Mouse (Mus musculus) midbrain, embryonic 12.5 days (tissue): ENCODE data around the gene Ush1g. TPM values are rescaled to one million over a fixed set of nuclear protein-coding genes. Genes with fewer than 3 reads are reported as not detected.

Source experiments
- ATAC-seq: fragments of 200-750 bp; cut with Nextera tagmentation; 2 replicates; pipeline ENCODE4 v1.8.0; 2017; ENCODE audit warnings: low read depth, moderate TSS enrichment, moderate library complexity; ENCODE audit not compliant: low FRiP score
- H3K27ac ChIP-seq: fragments of 300-500 bp; sonication (generic); replicated peaks from 2 replicates; pipeline ENCODE4 v1.5.1; 2016; ENCODE audit warnings: mild to moderate bottlenecking
- H3K27me3 ChIP-seq: fragments of 300-500 bp; sonication (generic); 2 replicates; pipeline ENCODE4 v1.6.1; 2016; ENCODE audit warnings: mild to moderate bottlenecking
- H3K36me3 ChIP-seq: fragments of 300-500 bp; sonication (generic); 2 replicates; pipeline ENCODE4 v1.6.1; 2016
- H3K4me1 ChIP-seq: fragments of 300-500 bp; sonication (generic); 2 replicates; pipeline ENCODE4 v1.6.1; 2016
- H3K4me2 ChIP-seq: fragments of 300-500 bp; sonication (generic); replicated peaks from 2 replicates; pipeline ENCODE4 v1.6.1; 2016; ENCODE audit warnings: mild to moderate bottlenecking, moderate library complexity
- H3K4me3 ChIP-seq: fragments of 300-500 bp; sonication (generic); 2 replicates; pipeline ENCODE4 v1.5.1; 2016; ENCODE audit warnings: mild to moderate bottlenecking
- H3K9ac ChIP-seq: fragments of 300-500 bp; sonication (generic); replicated peaks from 2 replicates; pipeline ENCODE4 v1.6.1; 2016; ENCODE audit warnings: mild to moderate bottlenecking, moderate library complexity
- H3K9me3 ChIP-seq: fragments of 300-500 bp; sonication (generic); 2 replicates; pipeline ENCODE4 v1.6.1; 2016; ENCODE audit warnings: mild to moderate bottlenecking
- WGBS: fragments of 180-500 bp; shearing (Covaris S2); methylation state at CpG from one replicate; pipeline ENCODE4 v1.1.7; 2016; 5-methylcytosine and 5-hydroxymethylcytosine counted together
- polyA plus RNA-seq: library from polyadenylated mRNA; unstranded; fragments of >200 nt; fragmentation: Nextera tagmentation; extraction: Ambion mirVana; gene quantifications from 2 replicates; pipeline ENCODE4 v1.2.1, GENCODE M21; 2016

The Ush1g gene
- polyA plus RNA-seq, 1 experiment from 2014 or later = 0.05 TPM

DNA sequence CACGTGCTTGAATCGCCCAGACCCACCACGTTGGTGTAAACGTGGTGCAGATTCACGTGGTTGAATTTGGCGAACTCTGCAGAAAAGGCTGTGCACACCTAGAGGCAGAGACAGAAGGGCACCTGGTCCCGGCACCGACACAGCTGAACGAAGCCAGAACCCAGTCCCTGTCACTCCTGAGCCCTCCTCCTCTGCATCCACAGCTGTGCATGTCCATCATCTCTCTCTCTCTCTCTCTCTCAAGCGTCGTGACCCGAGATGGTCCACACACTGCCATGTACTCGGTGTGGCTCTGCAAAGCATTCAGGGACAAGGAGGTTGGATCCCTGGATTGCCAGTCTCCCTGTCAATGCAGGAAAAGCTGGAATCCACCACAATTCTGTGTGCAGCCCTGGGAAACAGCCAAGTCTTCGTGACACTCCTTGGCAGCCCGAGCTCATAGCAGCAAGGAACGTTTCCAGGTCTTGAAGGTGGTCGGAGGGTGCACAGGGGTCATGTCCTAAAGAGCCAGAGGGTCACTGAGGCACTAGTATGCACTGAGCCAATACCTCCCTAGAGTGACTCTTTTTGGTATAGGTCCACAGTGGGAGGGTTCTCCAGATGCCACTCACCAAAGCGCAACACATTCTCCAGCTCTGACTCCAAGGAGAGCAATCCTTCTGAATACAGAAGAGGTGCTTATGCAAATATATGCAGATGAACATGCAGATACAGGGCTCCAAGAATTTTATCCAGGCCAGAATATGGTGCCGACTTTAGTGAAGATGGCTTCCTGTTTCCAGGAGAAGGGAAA lies 35.4 kb downstream of the Ush1g start:
- Histone ChIP-seq H3K4me2 (no peak overlapping the region), H3K9me3 (no peaks in the 10 kb centered on the region), H3K9ac (no peak overlapping the region), H3K27me3 (no peaks in the 10 kb centered on the region), H3K36me3 (no peaks in the 10 kb centered on the region), H3K27ac (no peak overlapping the region), H3K4me1 (peaks cover 4% of the 10 kb centered on the region; the same call in 1 of the 2 replicates), H3K4me3 (no peak overlapping the region)
- WGBS = 83% methylated on average over 19 of the region's 19 CpGs
- no peak for ATAC-seq

DNA sequence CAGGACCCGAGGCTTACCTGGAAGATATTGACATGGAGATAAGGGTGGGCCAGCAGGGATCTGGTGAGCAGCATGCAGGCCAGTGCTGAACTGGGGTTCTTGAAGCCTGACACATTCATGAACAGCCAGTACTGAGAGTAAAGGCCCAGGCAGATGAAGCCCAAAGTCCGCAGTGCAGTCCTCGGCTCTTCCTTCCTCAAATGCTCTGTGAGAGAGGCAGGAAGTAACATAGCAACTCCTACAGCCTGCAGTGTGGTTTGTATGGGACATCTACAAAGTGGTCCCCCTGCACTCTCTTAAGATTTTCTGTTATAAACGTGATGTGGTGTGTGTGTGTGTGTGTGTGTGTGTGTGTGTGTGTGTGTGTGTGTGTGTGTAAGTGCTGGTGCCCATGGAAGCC lies 36.6 kb downstream of the Ush1g start:
- Histone ChIP-seq H3K4me1 (peaks cover 4% of the 10 kb centered on the region; the same call in 1 of the 2 replicates), H3K4me3 (no peak overlapping the region), H3K27me3 (no peaks in the 10 kb centered on the region), H3K36me3 (no peaks in the 10 kb centered on the region), H3K4me2 (no peak overlapping the region), H3K9ac (no peak overlapping the region), H3K27ac (no peak overlapping the region), H3K9me3 (no peaks in the 10 kb centered on the region)
- ATAC-seq = no peak
- 67% methylated on average over 4 of the region's 4 CpGs for WGBS

DNA sequence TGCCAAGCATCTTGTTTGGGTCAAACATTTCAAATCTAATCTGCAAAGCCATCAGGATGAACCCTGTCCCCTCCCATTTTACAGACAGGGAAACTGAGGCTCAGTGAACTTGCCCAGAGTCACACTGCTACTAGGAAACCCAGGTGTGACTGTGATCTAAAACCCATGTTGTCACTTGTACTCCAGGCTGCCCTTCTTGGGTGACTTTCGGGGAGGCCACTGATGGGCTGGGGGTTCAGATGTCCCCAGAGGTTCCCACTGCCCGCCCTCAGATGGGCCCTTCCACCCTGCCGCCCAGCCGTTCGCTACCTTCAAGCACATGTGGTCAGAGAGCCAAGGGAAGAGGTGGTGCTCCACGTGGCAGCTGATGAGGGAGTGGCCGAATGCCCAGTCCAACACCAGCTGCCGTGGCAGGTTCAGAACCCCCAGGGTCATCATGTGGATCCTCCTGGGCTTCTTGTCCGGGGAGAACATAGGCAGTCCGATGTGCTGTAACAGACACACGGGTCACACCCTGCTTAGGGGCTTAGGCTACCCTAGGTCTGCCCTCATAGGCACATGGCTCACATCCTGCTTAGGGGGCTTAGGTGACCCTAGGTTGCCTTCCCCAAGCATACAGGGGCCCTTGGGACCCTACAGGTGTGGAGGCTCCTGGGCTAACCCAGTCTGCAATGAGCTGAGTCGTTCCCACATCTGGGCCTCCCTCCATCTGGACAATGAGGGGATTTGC lies 37.8 kb downstream of the Ush1g start:
- Histone ChIP-seq H3K27ac (no peak overlapping the region), H3K36me3 (no peaks in the 10 kb centered on the region), H3K4me3 (no peak overlapping the region), H3K9ac (no peak overlapping the region), H3K9me3 (no peaks in the 10 kb centered on the region), H3K4me2 (no peak overlapping the region), H3K27me3 (no peaks in the 10 kb centered on the region), H3K4me1 (peaks cover 4% of the 10 kb centered on the region; the same call in 1 of the 2 replicates)
- 87% methylated on average over 12 of the region's 12 CpGs for WGBS
- ATAC-seq = no peak

DNA sequence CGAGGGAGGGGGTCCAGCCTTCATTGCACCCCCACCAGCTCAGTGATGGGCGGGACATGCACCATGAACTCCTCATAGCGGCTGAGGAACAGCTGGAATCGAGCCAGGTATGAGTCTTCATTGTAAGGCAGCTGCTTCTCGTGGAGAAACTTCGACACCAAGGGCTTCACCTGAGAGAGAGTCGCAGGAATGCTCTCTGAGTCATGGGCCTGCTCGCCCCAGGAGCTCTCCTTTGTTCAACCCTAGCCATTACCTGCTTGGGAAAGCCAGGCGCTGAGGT lies 38.4 kb downstream of the Ush1g start:
- no peak for ATAC-seq
- no peak overlapping the region for H3K4me3 ChIP-seq
- no peaks in the 10 kb centered on the region for H3K9me3 ChIP-seq
- H3K27ac ChIP-seq = no peak overlapping the region
- WGBS = 79% methylated on average over 9 of the region's 9 CpGs
- peaks cover 4% of the 10 kb centered on the region; the same call in 1 of the 2 replicates for H3K4me1 ChIP-seq
- no peaks in the 10 kb centered on the region for H3K36me3 ChIP-seq
- no peak overlapping the region for H3K9ac ChIP-seq
- H3K27me3 ChIP-seq = no peaks in the 10 kb centered on the region
- no peak overlapping the region for H3K4me2 ChIP-seq

DNA sequence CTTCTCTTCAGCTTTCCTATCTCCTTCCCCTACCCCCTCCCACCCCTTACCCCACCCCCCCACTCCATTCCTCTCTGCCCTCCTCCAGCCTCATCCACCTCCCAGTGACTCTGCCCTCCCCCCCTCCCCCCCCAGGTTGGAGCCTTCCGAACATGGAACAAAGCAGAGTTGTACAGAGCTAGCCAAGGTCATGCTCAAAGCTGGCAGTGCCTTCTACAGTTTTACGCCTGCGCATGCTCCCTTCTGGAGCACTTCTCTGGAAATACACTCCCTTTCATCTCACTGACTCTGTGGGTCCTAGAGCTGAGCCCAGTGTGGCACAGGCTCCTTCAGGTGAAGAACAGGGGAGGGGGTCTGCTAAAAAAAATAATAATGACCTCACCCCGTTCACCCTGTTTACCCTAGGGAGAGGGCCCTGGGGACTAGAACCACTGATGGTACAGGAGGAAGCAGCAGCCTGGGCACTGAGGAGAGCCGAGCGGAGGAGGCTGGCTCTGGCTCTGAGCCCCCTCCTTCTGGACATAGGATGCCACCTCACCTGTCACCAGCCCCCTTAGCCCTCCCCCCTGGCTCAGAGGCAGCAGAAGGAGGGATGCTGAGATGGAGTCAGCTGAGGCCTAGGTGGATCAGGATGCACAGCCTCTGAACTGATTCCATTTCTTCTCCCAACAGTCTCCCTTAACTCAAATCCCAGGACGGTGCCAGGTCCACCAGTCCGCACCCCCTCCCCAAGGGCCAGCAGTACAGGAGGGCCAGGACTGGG lies 38.9 kb downstream of the Ush1g start:
- Histone ChIP-seq H3K4me2 (no peak overlapping the region), H3K4me3 (no peak overlapping the region), H3K27me3 (no peaks in the 10 kb centered on the region), H3K27ac (no peak overlapping the region), H3K36me3 (no peaks in the 10 kb centered on the region), H3K9ac (no peak overlapping the region), H3K9me3 (no peaks in the 10 kb centered on the region), H3K4me1 (peaks cover 7% of the 10 kb centered on the region)
- ATAC-seq = no peak
- 78% methylated on average over 8 of the region's 8 CpGs for WGBS

DNA sequence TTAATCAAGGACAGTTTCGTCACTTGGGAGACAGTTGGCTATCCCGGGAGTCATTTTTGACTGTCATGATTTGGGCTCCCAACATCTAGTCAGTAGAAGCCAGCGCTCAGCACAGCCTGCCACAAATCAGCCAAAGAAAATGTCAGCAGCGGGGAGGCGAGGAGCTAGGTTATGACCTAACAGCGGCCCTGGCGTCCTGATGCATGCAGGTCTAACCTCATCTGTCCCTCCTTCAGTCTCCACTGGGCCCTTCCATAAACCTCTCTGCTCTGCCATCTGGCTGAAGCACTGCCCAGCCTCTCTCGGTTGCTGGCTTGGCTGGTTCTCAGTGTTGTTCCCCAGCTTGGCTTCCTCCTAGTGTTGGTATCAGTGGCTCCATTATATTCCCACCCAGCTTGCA lies 39.5 kb downstream of the Ush1g start:
- WGBS = 81% methylated on average over 8 of the region's 8 CpGs
- H3K9ac ChIP-seq = no peak overlapping the region

DNA sequence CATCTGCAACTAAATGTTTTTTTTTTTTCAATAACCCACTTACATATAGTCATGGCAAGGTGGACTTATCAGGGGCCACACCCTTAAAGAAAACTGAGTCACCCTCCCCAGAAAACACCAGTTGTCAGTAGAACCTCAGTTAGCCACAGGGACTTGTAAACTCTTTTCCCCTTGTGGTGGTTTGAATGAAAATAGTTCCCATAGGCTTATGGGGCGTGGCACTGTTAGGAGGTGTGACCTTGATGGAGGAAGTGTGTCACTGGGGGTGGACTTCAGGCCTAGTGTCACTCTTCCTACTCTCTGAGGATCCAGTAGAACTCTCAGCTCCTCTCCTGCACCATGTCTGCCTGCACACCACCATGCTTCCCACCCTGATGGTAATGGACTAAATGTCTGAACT lies 42.1 kb downstream of the Ush1g start:
- H3K4me2 ChIP-seq = no peak overlapping the region
- ATAC-seq = no peak
- H3K36me3 ChIP-seq = no peaks in the 10 kb centered on the region
- H3K4me3 ChIP-seq = no peak overlapping the region
- WGBS = 68% methylated on average over 1 of the region's 1 CpGs
- H3K9me3 ChIP-seq = no peaks in the 10 kb centered on the region
- no peak overlapping the region for H3K27ac ChIP-seq
- H3K4me1 ChIP-seq = peaks cover 18% of the 10 kb centered on the region
- no peaks in the 10 kb centered on the region for H3K27me3 ChIP-seq
- no peak overlapping the region for H3K9ac ChIP-seq

More for the DNA sequence above, 39.5 kb downstream of the Ush1g start:
- Histone ChIP-seq H3K9me3 (no peaks in the 10 kb centered on the region), H3K27ac (no peak overlapping the region), H3K4me2 (no peak overlapping the region), H3K4me1 (peaks cover 10% of the 10 kb centered on the region), H3K4me3 (no peak overlapping the region), H3K36me3 (no peaks in the 10 kb centered on the region), H3K27me3 (no peaks in the 10 kb centered on the region)
- ATAC-seq = no peak

DNA sequence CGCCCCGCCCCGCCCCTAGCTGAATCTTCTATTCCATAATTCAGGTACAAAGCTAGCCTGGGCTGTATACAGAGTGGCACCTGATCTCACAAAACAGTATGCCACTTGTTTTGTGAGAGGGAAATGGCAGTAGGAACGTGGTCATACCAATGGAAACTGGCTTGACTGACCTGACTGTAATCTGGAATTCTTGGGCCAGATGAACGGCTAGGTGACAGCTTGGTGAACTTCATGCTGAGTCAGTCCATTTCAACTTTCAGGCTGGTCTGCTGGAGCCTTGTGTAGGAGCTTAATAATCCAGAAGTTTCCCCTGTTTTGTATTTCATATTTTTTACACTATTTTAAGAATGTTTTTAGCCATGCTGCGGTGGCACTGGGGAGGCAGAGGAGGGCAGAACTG lies 43.7 kb downstream of the Ush1g start:
- Histone ChIP-seq H3K4me1 (peaks cover 18% of the 10 kb centered on the region), H3K36me3 (no peaks in the 10 kb centered on the region), H3K27ac (no peak overlapping the region), H3K4me2 (peak overlapping the region; percentile 73), H3K9me3 (no peaks in the 10 kb centered on the region), H3K4me3 (peak overlapping the region; percentile 61; the same call in 1 of the 2 replicates), H3K9ac (no peak overlapping the region), H3K27me3 (no peaks in the 10 kb centered on the region)
- 75% methylated on average over 6 of the region's 6 CpGs for WGBS
- no peak for ATAC-seq

DNA sequence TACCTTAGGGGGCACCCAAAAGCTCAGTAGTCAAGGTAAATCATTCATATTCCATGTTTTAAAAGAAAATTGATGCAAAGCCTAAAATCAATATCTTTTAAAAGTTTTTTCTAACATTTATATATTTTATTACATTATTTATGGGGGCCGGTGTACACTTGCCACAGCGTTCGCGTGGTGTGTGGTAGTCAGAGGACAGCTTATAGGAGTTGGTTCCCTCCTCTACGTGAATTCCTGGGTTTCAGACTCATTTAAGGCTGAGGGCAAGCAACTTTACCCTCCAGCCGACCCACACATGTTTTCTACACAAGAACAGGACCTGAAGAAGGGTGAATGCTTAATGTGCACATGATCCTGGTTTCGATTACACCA lies 44.3 kb downstream of the Ush1g start:
- Histone ChIP-seq H3K9ac (peak overlapping the region; percentile 60), H3K4me1 (peaks cover 18% of the 10 kb centered on the region), H3K36me3 (no peaks in the 10 kb centered on the region), H3K27ac (peak overlapping the region; percentile 68), H3K27me3 (no peaks in the 10 kb centered on the region), H3K9me3 (no peaks in the 10 kb centered on the region), H3K4me2 (peak overlapping the region; percentile 73), H3K4me3 (peak overlapping the region; percentile 61)
- WGBS = 25% methylated on average over 7 of the region's 7 CpGs
- no peak for ATAC-seq

DNA sequence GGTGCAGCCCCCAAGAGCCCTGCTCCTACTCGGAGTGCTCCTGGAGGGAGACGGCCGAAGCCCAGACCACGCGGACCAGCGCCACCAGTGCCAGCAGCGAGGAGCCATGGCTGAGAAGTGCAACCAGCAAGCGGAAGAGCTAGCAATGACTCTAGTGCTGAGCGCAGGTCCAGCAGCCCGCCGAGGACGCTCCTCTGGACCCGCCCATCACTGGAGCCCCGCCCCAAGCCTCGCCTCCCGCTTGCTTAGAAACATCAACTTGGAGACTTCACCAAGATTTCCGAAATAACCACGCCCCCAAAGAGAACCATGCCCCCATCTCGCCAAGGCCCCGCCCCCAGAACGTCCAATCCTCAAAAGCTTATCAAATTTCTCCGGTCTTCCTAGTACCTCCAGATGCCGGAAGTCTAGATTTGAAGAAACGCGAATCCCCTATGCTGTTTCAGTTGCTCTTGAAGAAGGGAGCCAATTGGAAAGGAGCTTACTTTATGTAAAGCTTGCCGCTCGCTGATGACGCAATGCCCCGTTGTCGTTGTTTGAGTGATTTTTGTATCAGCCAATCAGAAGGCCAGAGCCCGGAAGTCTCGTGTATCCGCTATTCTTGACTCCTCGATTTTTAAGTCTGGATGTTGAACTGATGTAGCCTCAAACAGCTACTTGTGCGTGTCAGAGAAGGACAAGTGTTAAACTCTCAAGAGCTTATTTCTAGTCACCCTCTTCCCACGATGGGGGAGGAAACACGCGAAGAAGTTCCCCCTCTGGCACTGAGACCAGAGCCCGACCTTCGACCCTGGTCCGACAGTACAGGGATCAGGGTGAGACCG lies 44.8 kb downstream of the Ush1g start, which contains the start of gene Fdxr:
TSS of gene Fdxr (minus strand) at position 271 of the 824 bp plus-strand sequence.
- under 1% methylated on average over 42 of the region's 42 CpGs for WGBS

DNA sequence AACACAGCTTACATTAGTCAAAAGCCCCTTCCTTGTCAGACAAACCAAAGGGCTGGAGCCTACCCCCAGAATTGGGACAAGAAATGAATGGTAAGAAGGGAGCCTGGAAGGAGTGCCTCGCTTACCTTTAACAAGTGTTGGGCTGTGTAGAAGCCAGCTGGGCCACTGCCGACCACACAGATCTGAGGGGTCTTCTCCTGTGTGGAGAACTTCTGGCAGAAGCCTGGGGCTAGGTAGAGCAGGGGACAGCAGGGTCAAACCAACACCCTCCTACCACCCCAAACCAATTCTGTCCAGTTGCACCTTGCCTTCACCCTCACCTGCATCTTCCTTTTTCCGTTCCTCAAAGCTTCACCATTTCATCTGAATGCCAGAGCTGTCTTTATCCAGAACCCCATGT lies 45.9 kb downstream of the Ush1g start:
- WGBS = 61% methylated on average over 3 of the region's 3 CpGs
- H3K4me2 ChIP-seq = peak overlapping the region; percentile 81
- peaks cover 18% of the 10 kb centered on the region for H3K4me1 ChIP-seq
- no peaks in the 10 kb centered on the region for H3K9me3 ChIP-seq
- peak overlapping the region; percentile 78 for H3K9ac ChIP-seq
- no peak overlapping the region for H3K27ac ChIP-seq
- no peak for ATAC-seq
- H3K4me3 ChIP-seq = peak overlapping the region; percentile 61
- no peaks in the 10 kb centered on the region for H3K36me3 ChIP-seq
- H3K27me3 ChIP-seq = no peaks in the 10 kb centered on the region; the same call in 1 of the 2 replicates

More for the DNA sequence above, 44.8 kb downstream of the Ush1g start, which contains the start of gene Fdxr:
- peak within 1 kb of the TSS; percentile 81 for H3K4me2 ChIP-seq
- peak within 1 kb of the TSS; percentile 78 for H3K9ac ChIP-seq
- peak within 1 kb of the TSS; percentile 61 for H3K4me3 ChIP-seq
- no peaks in the 10 kb centered on the region; the same call in 1 of the 2 replicates for H3K27me3 ChIP-seq
- H3K36me3 ChIP-seq = no peaks in the 10 kb centered on the region
- H3K27ac ChIP-seq = peak within 1 kb of the TSS; percentile 85
- H3K9me3 ChIP-seq = no peaks in the 10 kb centered on the region
- peak; percentile 95 for ATAC-seq
- H3K4me1 ChIP-seq = peaks cover 18% of the 10 kb centered on the region
